Mouse (Mus musculus) hindbrain, embryonic 11.5 days (tissue): Measurements from ENCODE around the gene Slc4a10. TPM values are rescaled to one million over a fixed set of nuclear protein-coding genes. Genes with fewer than 3 reads are reported as not detected.
A peak's percentile ranks its signal among the peaks of the same experiment; 100 is the strongest.

Experiments
- ATAC-seq: fragments of 200-750 bp; cut with Nextera tagmentation; 2 replicates; pipeline ENCODE4 v1.8.0; 2017; ENCODE audit warnings: mild to moderate bottlenecking, moderate TSS enrichment, moderate library complexity; ENCODE audit not compliant: low FRiP score
- DNase-seq: peaks from one replicate; pipeline ENCODE4 v3.0.0-alpha.2; 2015; ENCODE audit warnings: low spot score
- H3K27ac ChIP-seq: fragments of 300-500 bp; sonication (generic); 2 replicates; pipeline ENCODE4 v1.5.1; 2014; ENCODE audit warnings: mild to moderate bottlenecking, low read depth, low read length
- H3K27me3 ChIP-seq: fragments of 300-500 bp; sonication (generic); 2 replicates; pipeline ENCODE4 v1.6.1; 2014; ENCODE audit warnings: mild to moderate bottlenecking, low read length, moderate library complexity, mixed read lengths; ENCODE audit not compliant: control insufficient read depth, insufficient read depth
- H3K36me3 ChIP-seq: fragments of 300-500 bp; sonication (generic); 2 replicates; pipeline ENCODE4 v1.6.1; 2014; ENCODE audit warnings: mild to moderate bottlenecking, low read length, moderate library complexity, mixed read lengths; ENCODE audit not compliant: control insufficient read depth, insufficient read depth
- H3K4me1 ChIP-seq: fragments of 300-500 bp; sonication (generic); replicated peaks from 2 replicates; pipeline ENCODE4 v1.6.1; 2014; ENCODE audit warnings: low read length, mixed read lengths; ENCODE audit not compliant: control insufficient read depth, insufficient read depth
- H3K4me2 ChIP-seq: fragments of 300-500 bp; sonication (generic); replicated peaks from 2 replicates; pipeline ENCODE4 v1.6.1; 2014; ENCODE audit warnings: mild to moderate bottlenecking, low read depth, low read length
- H3K4me3 ChIP-seq: fragments of 300-500 bp; sonication (generic); 2 replicates; pipeline ENCODE4 v1.5.1; 2014; ENCODE audit warnings: low read depth, low read length
- H3K9ac ChIP-seq: fragments of 300-500 bp; sonication (generic); 2 replicates; pipeline ENCODE4 v1.6.1; 2014; ENCODE audit warnings: low read depth, low read length
- H3K9me3 ChIP-seq: fragments of 300-500 bp; sonication (generic); 2 replicates; pipeline ENCODE4 v1.6.1; 2016; ENCODE audit warnings: low read length; ENCODE audit not compliant: control insufficient read depth
- WGBS: fragments of 180-500 bp; shearing (Covaris S2); extraction: QIAGEN DNeasy Blood & Tissue Kit; methylation state at CpG from one replicate; pipeline ENCODE4 v1.1.7; 2014; 5-methylcytosine and 5-hydroxymethylcytosine counted together
- polyA plus RNA-seq: library from polyadenylated mRNA; unstranded; fragments of >200 nt; fragmentation: Nextera tagmentation; extraction: Ambion mirVana; gene quantifications from 2 replicates; pipeline ENCODE4 v1.2.1, GENCODE M21; 2014

Slc4a10 gene
- polyA plus RNA-seq, 1 experiment from 2014 or later, result 2.7 TPM

GRCm38 (mm10) chr2:62362211-62362610 is 315.9 kb downstream of the Slc4a10 start:
- H3K4me1 ChIP-seq, result no peaks in the 10 kb centered on the region
- 91% methylated on average over 9 of the region's 9 CpGs for WGBS
- no peak for DNase-seq
- H3K36me3 ChIP-seq, result no peaks in the 10 kb centered on the region
- H3K27ac ChIP-seq, result no peak overlapping the region
- no peak for ATAC-seq
- no peak overlapping the region for H3K9ac ChIP-seq
- no peaks in the 10 kb centered on the region for H3K9me3 ChIP-seq
- no peaks in the 10 kb centered on the region for H3K27me3 ChIP-seq
- H3K4me2 ChIP-seq, result no peak overlapping the region
- no peak overlapping the region for H3K4me3 ChIP-seq

GRCm38 (mm10) chr2:62363606-62364005 is 317.3 kb downstream of the Slc4a10 start:
- WGBS, result 91% methylated on average over 4 of the region's 4 CpGs
- Histone ChIP-seq H3K9me3 (no peaks in the 10 kb centered on the region), H3K27me3 (no peaks in the 10 kb centered on the region), H3K36me3 (no peaks in the 10 kb centered on the region), H3K4me2 (no peak overlapping the region), H3K27ac (no peak overlapping the region), H3K4me1 (no peaks in the 10 kb centered on the region), H3K4me3 (no peak overlapping the region), H3K9ac (no peak overlapping the region)
- DNase-seq, result no peak
- ATAC-seq, result no peak

GRCm38 (mm10) chr2:62368349-62369053 is 322.2 kb downstream of the Slc4a10 start:
- H3K4me3 ChIP-seq, result no peak overlapping the region
- DNase-seq, result no peak
- no peaks in the 10 kb centered on the region for H3K27me3 ChIP-seq
- no peaks in the 10 kb centered on the region for H3K9me3 ChIP-seq
- H3K36me3 ChIP-seq, result no peaks in the 10 kb centered on the region
- no peak overlapping the region for H3K4me2 ChIP-seq
- no peak overlapping the region for H3K9ac ChIP-seq
- ATAC-seq, result no peak
- no peaks in the 10 kb centered on the region for H3K4me1 ChIP-seq
- WGBS, result 78% methylated on average over 5 of the region's 5 CpGs
- H3K27ac ChIP-seq, result no peak overlapping the region

- H3K27me3 ChIP-seq, result no peaks in the 10 kb centered on the region
- ATAC-seq (0 out of 2 replicates have a peak, but pooled peaks have one; percentile 35), DNase-seq (no peak)
- 57% methylated on average over 2 of the region's 2 CpGs for WGBS
- H3K4me2 ChIP-seq, result no peak overlapping the region
- no peak overlapping the region for H3K4me3 ChIP-seq
- no peaks in the 10 kb centered on the region for H3K9me3 ChIP-seq
- no peaks in the 10 kb centered on the region for H3K4me1 ChIP-seq
- no peak overlapping the region for H3K27ac ChIP-seq
- H3K9ac ChIP-seq, result no peak overlapping the region
- H3K36me3 ChIP-seq, result no peaks in the 10 kb centered on the region
These were observed 323.8 kb downstream of the Slc4a10 start for GRCm38 (mm10) chr2:62370048-62370447.

- no peaks in the 10 kb centered on the region for H3K9me3 ChIP-seq
- no peak for DNase-seq
- 84% methylated on average over 11 of the region's 11 CpGs for WGBS
- no peak overlapping the region for H3K9ac ChIP-seq
- H3K36me3 ChIP-seq, result no peaks in the 10 kb centered on the region
- no peaks in the 10 kb centered on the region for H3K27me3 ChIP-seq
- no peaks in the 10 kb centered on the region for H3K4me1 ChIP-seq
- ATAC-seq, result no peak
- no peak overlapping the region for H3K4me3 ChIP-seq
- H3K4me2 ChIP-seq, result no peak overlapping the region
- H3K27ac ChIP-seq, result no peak overlapping the region
These were observed 327.4 kb downstream of the Slc4a10 start for GRCm38 (mm10) chr2:62373692-62374091.

Other genes starting within 250 kb of the Slc4a10 start
- gene Tbr1, start 243.5 kb upstream of the Slc4a10 start, polyA plus RNA-seq, result 0.11 TPM in 1 of 2 replicates, not detected in the other